Mouse (Mus musculus) heart, adult 10 weeks (tissue): ENCODE data around the gene Gimap1. TPM values are rescaled to one million over a fixed set of nuclear protein-coding genes. Genes with fewer than 3 reads are reported as not detected.

Experiments used
- polyA plus RNA-seq: library from polyadenylated mRNA; stranded (reverse); fragments of 350-450 nt; fragmentation: Illumina TruSeq; extraction: RNeasy Lipid Tissue Mini Kit (QIAGEN cat#74804); gene quantifications from one replicate; pipeline ENCODE4 v1.2.3, GENCODE M21; 2014; ENCODE audit warnings: low read depth, low replicate concordance

Gene Gimap1
- 9.0 TPM for polyA plus RNA-seq

DNA sequence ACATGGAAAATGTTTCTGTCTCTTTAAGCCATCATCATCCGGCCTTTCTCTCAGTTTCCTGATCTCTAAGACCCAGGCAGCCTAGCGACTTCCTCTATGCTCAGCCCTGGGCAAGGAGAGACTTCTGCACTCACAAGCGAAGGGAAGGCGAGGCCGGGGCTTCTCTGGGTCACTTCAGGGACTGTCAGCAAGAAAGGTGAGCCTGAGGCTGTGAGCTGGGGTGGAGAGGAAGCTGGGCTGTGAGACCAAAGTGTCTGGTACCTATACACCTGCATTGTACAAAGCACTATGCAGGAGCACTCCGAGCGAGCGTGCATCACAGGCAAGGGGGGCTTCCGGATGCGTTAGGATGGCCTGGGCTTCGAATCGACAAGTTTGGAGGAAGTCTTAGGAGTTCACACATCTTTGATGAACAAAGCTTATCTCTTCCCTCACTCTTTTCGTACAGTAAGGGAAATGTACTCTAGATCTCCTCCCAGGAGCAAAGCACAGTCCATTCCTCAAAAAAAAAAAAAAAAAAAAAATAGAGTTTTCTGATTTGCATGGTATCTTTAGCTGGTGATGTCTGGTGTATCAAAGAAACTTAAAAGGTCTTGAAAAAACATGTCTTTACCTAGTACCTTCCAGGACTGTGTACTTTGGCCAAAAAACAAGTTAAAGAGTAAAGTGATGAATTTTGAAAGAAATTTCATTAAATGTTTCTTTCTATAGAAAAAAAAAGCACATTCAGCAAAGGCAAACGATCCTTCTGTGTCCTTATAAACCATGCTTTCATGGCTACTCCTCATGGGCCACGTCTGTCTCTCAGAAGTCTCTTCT, at the start of gene Gimap1:
Gimap1 (plus strand) TSS at position 94 of the 819 bp plus-strand sequence.

DNA sequence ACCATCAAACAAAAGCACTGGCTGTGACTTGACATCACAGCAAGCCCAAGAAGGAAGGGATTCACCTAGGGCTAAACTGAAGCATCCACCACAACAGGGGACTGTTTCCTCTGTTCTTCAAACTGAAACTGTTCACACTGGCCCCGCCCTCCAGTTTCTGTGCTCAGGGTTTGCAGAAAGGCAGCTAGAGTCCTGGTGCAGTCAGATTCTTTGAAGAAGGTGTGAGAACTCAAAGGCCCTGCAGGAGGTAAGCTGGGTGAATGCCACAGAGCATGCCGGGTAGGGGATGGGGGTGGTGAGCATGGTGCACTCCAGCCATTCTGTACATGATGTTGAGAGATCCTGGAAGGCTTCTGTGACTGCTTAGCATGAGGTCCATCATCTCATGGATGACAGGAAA, 20.4 kb upstream of the Gimap1 start, which contains the start of the genes Gm28053 and Gimap7:
Gm28053 (plus strand) TSS at position 153 of the 400 bp plus-strand sequence.
Gimap7 (plus strand) TSS at position 167 of the 400 bp plus-strand sequence.

GRCm38 (mm10) chr6:48745959-48746889, 7.4 kb downstream of the Gimap1 start, which contains the start of gene Gimap5:
Gene Gimap5 (plus strand): TSS chr6:48746197.

GRCm38 (mm10) chr6:48770696-48771095, 31.8 kb downstream of the Gimap1 start, which contains the start of gene Gimap3:
Gene Gimap3 (minus strand): TSS chr6:48770851.

Other genes starting within 250 kb of the Gimap1 start
- 17.0 TPM for gene Atp6v0e2, start 201.4 kb upstream of the Gimap1 start, polyA plus RNA-seq
- gene Lrrc61, start 184.3 kb upstream of the Gimap1 start, polyA plus RNA-seq, result 15.5 TPM
- 115 TPM for gene Rarres2, start 166.3 kb upstream of the Gimap1 start, polyA plus RNA-seq
- gene Gm45021, start 149.4 kb upstream of the Gimap1 start, polyA plus RNA-seq, result not detected
- 20.4 TPM for gene Repin1, start 145.2 kb upstream of the Gimap1 start, polyA plus RNA-seq
- gene Gm44965, start 145.1 kb upstream of the Gimap1 start, polyA plus RNA-seq, result not detected
- 8.5 TPM for gene Zfp775, start 137.0 kb upstream of the Gimap1 start, polyA plus RNA-seq
- 0.60 TPM for gene AI854703, start 112.3 kb upstream of the Gimap1 start, polyA plus RNA-seq
- gene Gimap8, start 91.8 kb upstream of the Gimap1 start, polyA plus RNA-seq, result 10.2 TPM
- 6.1 TPM for gene Gimap9, start 62.9 kb upstream of the Gimap1 start, polyA plus RNA-seq
- gene Gimap4, start 54.5 kb upstream of the Gimap1 start, polyA plus RNA-seq, result 36.6 TPM
- 49.6 TPM for gene Gimap6, start 30.8 kb upstream of the Gimap1 start, polyA plus RNA-seq
- not detected for gene Gm28053, start 20.4 kb upstream of the Gimap1 start, polyA plus RNA-seq
- not detected for gene Gimap7, start 20.4 kb upstream of the Gimap1 start, polyA plus RNA-seq
- gene Gimap5, start 7.1 kb downstream of the Gimap1 start, polyA plus RNA-seq, result 5.2 TPM
- 0.71 TPM for gene Gimap3, start 31.8 kb downstream of the Gimap1 start, polyA plus RNA-seq
- 28.1 TPM for gene Tmem176a, start 101.9 kb downstream of the Gimap1 start, polyA plus RNA-seq
- gene Tmem176b, start 102.4 kb downstream of the Gimap1 start, polyA plus RNA-seq, result 56.5 TPM
- not detected for gene Aoc1, start 133.8 kb downstream of the Gimap1 start, polyA plus RNA-seq
- not detected for gene 1600015I10Rik, start 190.8 kb downstream of the Gimap1 start, polyA plus RNA-seq
- gene Doxl2, start 235.9 kb downstream of the Gimap1 start, polyA plus RNA-seq, result not detected
- not detected for gene Svs1, start 247.8 kb downstream of the Gimap1 start, polyA plus RNA-seq